Mouse (Mus musculus): ENCODE measurements around the gene Phc1. TPM values are rescaled to one million over a fixed set of nuclear protein-coding genes. Genes with fewer than 3 reads are reported as not detected.

The Phc1 gene
- polyA plus RNA-seq, 1 experiment, result 15.5 TPM

DNA sequence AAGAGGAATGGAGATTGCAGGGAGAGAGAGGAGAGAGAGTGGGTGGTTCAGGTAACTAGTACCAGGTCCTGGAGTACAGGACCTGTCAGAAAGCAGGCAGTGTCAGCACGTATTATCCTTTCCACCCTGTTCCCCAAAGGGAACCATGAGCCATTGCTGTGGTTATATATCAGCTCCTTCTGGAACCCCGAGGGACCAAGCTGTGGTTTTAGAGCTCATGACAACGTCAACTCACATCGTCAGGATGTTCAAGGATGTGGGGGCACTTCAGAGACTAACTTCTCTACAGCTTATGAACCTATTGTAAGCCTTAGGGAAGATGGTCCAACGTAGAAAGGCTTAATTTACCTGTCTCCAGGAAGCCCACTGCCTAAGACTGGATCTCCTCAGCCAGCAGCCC, 42.9 kb upstream of the Phc1 start:
- H3ac ChIP-seq (ENCODE audit: control insufficient read depth, insufficient read length), result no peak overlapping the region
- TF ChIP-seq MYOG (IDR thresholded peaks at IDR 0.05; ENCODE audit: control insufficient read depth in 1 of 3, insufficient read depth in 1 of 3, insufficient read length in 2 of 3, low read depth in 2 of 3), result no peak
- TF ChIP-seq POLR2AphosphoS2 (IDR thresholded peaks at IDR 0.05; ENCODE audit: insufficient read length, low read depth), result no peak
- TF ChIP-seq USF1 (IDR thresholded peaks at IDR 0.05; ENCODE audit: low read depth), result no peak
- TF ChIP-seq TCF3 (IDR thresholded peaks at IDR 0.05; ENCODE audit: insufficient read length, low read depth), result no peak
- no peak for TF ChIP-seq SRF (IDR thresholded peaks at IDR 0.05; ENCODE audit: control insufficient read depth, insufficient read length, low read depth)
- H3K4me3 ChIP-seq, result no peak overlapping the region
- no peaks in the 10 kb centered on the region for H3K79me2 ChIP-seq (ENCODE audit: control insufficient read depth, insufficient read depth)
- no peak overlapping the region for H3K4me2 ChIP-seq (ENCODE audit: low read depth)
- H3K36me3 ChIP-seq (ENCODE audit: control insufficient read depth, insufficient read depth), result no peaks in the 10 kb centered on the region
- H3K27me3 ChIP-seq (ENCODE audit: control insufficient read depth, insufficient read depth, insufficient read length), result no peaks in the 10 kb centered on the region

DNA sequence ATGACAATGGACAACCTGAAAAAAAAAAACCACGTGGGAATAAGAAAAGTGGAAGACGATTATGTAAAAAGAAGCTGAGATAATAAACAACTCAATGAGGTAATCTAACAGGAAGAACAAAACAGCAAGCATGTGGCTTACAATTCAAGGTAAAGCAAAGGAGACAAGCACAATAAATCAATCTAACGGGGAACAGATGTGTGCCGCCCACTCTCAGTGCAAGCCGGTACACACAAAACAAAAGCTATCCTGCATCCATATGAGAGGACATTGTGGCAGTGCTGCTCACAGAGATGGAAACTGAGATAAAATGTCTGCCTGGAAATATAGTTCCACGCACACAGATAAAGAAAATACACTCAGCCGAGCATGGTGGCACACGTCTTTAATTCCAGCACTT, 41.7 kb upstream of the Phc1 start:
- H3K79me2 ChIP-seq (ENCODE audit: control insufficient read depth, insufficient read depth), result no peaks in the 10 kb centered on the region
- no peaks in the 10 kb centered on the region for H3K27me3 ChIP-seq (ENCODE audit: control insufficient read depth, insufficient read depth, insufficient read length)
- H3K36me3 ChIP-seq (ENCODE audit: control insufficient read depth, insufficient read depth), result no peaks in the 10 kb centered on the region
- no peak overlapping the region for H3K4me3 ChIP-seq
- no peak overlapping the region for H3ac ChIP-seq (ENCODE audit: control insufficient read depth, insufficient read length)
- TF ChIP-seq MAX (IDR thresholded peaks at IDR 0.05; ENCODE audit: low read depth), result no peak
- TF ChIP-seq POLR2AphosphoS2 (IDR thresholded peaks at IDR 0.05; ENCODE audit: insufficient read length, low read depth), result no peak
- TF ChIP-seq MYOD1 (IDR thresholded peaks at IDR 0.05; ENCODE audit: control insufficient read depth in 1 of 3, insufficient read length in 2 of 3, low read depth in 2 of 3), result no peak
- TF ChIP-seq CEBPB (IDR thresholded peaks at IDR 0.05; ENCODE audit: insufficient read depth, poor library complexity, severe bottlenecking), result no peak
- no peak for TF ChIP-seq REST (IDR thresholded peaks at IDR 0.05; ENCODE audit: insufficient read depth, insufficient read length)
- no peak overlapping the region for H3K4me2 ChIP-seq (ENCODE audit: low read depth)

GRCm38 (mm10) chr6:122368245-122368644, 27.9 kb upstream of the Phc1 start:
- Histone ChIP-seq H3K27me3 (ENCODE audit: control insufficient read depth, insufficient read depth, insufficient read length) (no peaks in the 10 kb centered on the region), H3K79me2 (ENCODE audit: control insufficient read depth, insufficient read depth) (no peaks in the 10 kb centered on the region), H3K36me3 (ENCODE audit: control insufficient read depth, insufficient read depth) (no peaks in the 10 kb centered on the region), H3K4me3 (no peak overlapping the region), H3K4me2 (ENCODE audit: low read depth) (no peak overlapping the region), H3ac (ENCODE audit: control insufficient read depth, insufficient read length) (no peak overlapping the region)
- TF ChIP-seq E2F4 (IDR thresholded peaks at IDR 0.05; ENCODE audit: insufficient read depth), result no peak
- no peak for TF ChIP-seq POLR2A (IDR thresholded peaks at IDR 0.05; ENCODE audit: insufficient read length, low read depth)
- no peak for TF ChIP-seq MYOD1 (IDR thresholded peaks at IDR 0.05; ENCODE audit: control insufficient read depth in 1 of 3, insufficient read length in 2 of 3, low read depth in 2 of 3)
- TF ChIP-seq CEBPB (IDR thresholded peaks at IDR 0.05; ENCODE audit: insufficient read depth, poor library complexity, severe bottlenecking), result no peak
- no peak for TF ChIP-seq MAX (IDR thresholded peaks at IDR 0.05; ENCODE audit: low read depth)
- TF ChIP-seq USF1 (IDR thresholded peaks at IDR 0.05; ENCODE audit: low read depth), result no peak
- no peak for TF ChIP-seq TCF3 (IDR thresholded peaks at IDR 0.05; ENCODE audit: insufficient read length, low read depth)
- TF ChIP-seq TCF12 (IDR thresholded peaks at IDR 0.05; ENCODE audit: insufficient read depth, poor library complexity, severe bottlenecking), result no peak
- no peak for TF ChIP-seq MYOG (IDR thresholded peaks at IDR 0.05; ENCODE audit: control insufficient read depth in 1 of 3, insufficient read depth in 1 of 3, insufficient read length in 2 of 3, low read depth in 2 of 3)
- TF ChIP-seq REST (IDR thresholded peaks at IDR 0.05; ENCODE audit: insufficient read depth, insufficient read length), result no peak
- TF ChIP-seq SRF (IDR thresholded peaks at IDR 0.05; ENCODE audit: control insufficient read depth, insufficient read length, low read depth), result no peak
- no peak for TF ChIP-seq POLR2AphosphoS2 (IDR thresholded peaks at IDR 0.05; ENCODE audit: insufficient read length, low read depth)

- no peak overlapping the region for H3ac ChIP-seq (ENCODE audit: control insufficient read depth, insufficient read length)
- no peaks in the 10 kb centered on the region for H3K27me3 ChIP-seq (ENCODE audit: control insufficient read depth, insufficient read depth, insufficient read length)
- H3K36me3 ChIP-seq (ENCODE audit: control insufficient read depth, insufficient read depth), result no peaks in the 10 kb centered on the region
- H3K4me3 ChIP-seq, result no peak overlapping the region
- H3K4me2 ChIP-seq (ENCODE audit: low read depth), result no peak overlapping the region
- TF ChIP-seq SRF (IDR thresholded peaks at IDR 0.05; ENCODE audit: control insufficient read depth, insufficient read length, low read depth) (no peak), MAX (IDR thresholded peaks at IDR 0.05; ENCODE audit: low read depth) (no peak), E2F4 (IDR thresholded peaks at IDR 0.05; ENCODE audit: insufficient read depth) (no peak), MYOD1 (IDR thresholded peaks at IDR 0.05; ENCODE audit: control insufficient read depth in 1 of 3, insufficient read length in 2 of 3, low read depth in 2 of 3) (no peak), POLR2A (IDR thresholded peaks at IDR 0.05; ENCODE audit: insufficient read length, low read depth) (no peak), USF1 (IDR thresholded peaks at IDR 0.05; ENCODE audit: low read depth) (no peak), POLR2AphosphoS2 (IDR thresholded peaks at IDR 0.05; ENCODE audit: insufficient read length, low read depth) (no peak), TCF12 (IDR thresholded peaks at IDR 0.05; ENCODE audit: insufficient read depth, poor library complexity, severe bottlenecking) (no peak), REST (IDR thresholded peaks at IDR 0.05; ENCODE audit: insufficient read depth, insufficient read length) (no peak), TCF3 (IDR thresholded peaks at IDR 0.05; ENCODE audit: insufficient read length, low read depth) (no peak)
- H3K79me2 ChIP-seq (ENCODE audit: control insufficient read depth, insufficient read depth), result no peaks in the 10 kb centered on the region
These were observed 26.6 kb upstream of the Phc1 start for GRCm38 (mm10) chr6:122366976-122367375.

DNA sequence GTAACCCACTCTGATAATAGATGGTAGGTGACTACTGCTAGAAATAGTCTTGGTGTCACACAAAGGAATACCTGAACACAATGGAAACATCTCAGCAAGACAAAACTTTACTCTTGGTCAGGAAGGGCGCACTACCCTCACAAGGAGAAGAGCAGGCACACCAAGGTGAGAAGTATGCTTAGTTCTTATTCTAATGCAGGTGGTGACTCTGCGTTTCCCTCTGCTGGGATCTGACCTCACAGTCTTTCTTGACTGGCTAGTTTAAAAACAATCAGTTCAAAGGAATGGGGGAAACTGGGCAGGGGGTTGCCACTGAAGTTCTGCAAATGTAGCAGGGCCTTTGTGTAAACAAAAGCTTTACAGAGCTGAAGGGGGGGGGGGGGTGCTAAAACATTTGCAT, 25.9 kb upstream of the Phc1 start:
- Histone ChIP-seq H3K4me3 (no peak overlapping the region), H3K4me2 (ENCODE audit: low read depth) (no peak overlapping the region), H3K79me2 (ENCODE audit: control insufficient read depth, insufficient read depth) (no peaks in the 10 kb centered on the region), H3K36me3 (ENCODE audit: control insufficient read depth, insufficient read depth) (no peaks in the 10 kb centered on the region), H3ac (ENCODE audit: control insufficient read depth, insufficient read length) (no peak overlapping the region), H3K27me3 (ENCODE audit: control insufficient read depth, insufficient read depth, insufficient read length) (no peaks in the 10 kb centered on the region)
- TF ChIP-seq CEBPB (IDR thresholded peaks at IDR 0.05; ENCODE audit: insufficient read depth, poor library complexity, severe bottlenecking) (no peak), USF1 (IDR thresholded peaks at IDR 0.05; ENCODE audit: low read depth) (no peak), MAX (IDR thresholded peaks at IDR 0.05; ENCODE audit: low read depth) (no peak), E2F4 (IDR thresholded peaks at IDR 0.05; ENCODE audit: insufficient read depth) (no peak), SRF (IDR thresholded peaks at IDR 0.05; ENCODE audit: control insufficient read depth, insufficient read length, low read depth) (no peak), REST (IDR thresholded peaks at IDR 0.05; ENCODE audit: insufficient read depth, insufficient read length) (no peak), MYOD1 (IDR thresholded peaks at IDR 0.05; ENCODE audit: control insufficient read depth in 1 of 3, insufficient read length in 2 of 3, low read depth in 2 of 3) (no peak), POLR2A (IDR thresholded peaks at IDR 0.05; ENCODE audit: insufficient read length, low read depth) (no peak), POLR2AphosphoS2 (IDR thresholded peaks at IDR 0.05; ENCODE audit: insufficient read length, low read depth) (no peak), MYOG (IDR thresholded peaks at IDR 0.05; ENCODE audit: control insufficient read depth in 1 of 3, insufficient read depth in 1 of 3, insufficient read length in 2 of 3, low read depth in 2 of 3) (no peak)

All from myocyte (in vitro differentiated cells).